ENCODE assay signal across 16 mouse cellular contexts in genomic region chr11:5041144-5041780, GRCm38 (mm10). TPM values are rescaled to one million over a fixed set of nuclear protein-coding genes. Genes with fewer than 3 reads are reported as not detected.
DNase-seq lines count a peak whose midpoint lies in the region; ATAC-seq and TF ChIP-seq lines count a peak whose summit lies in the region.
"Had no signal": no experiment of that assay in that cellular context is flagged by ENCODE, and none has a peak within 500 bp of the region (broad histone marks: within the 10 kb centered on the region; RNA-seq: fewer than 3 reads in every experiment).

No protein-coding gene starts in this region.

- no peak overlapping the region for H3K4me2 ChIP-seq in limb, embryonic 14.5 days (replicated peaks; ENCODE audit: low read depth, low read length, severe bottlenecking)
- H3K4me2 ChIP-seq in forebrain, embryonic 13.5 days, result no peak overlapping the region
- H3K4me2 ChIP-seq: liver, embryonic 13.5 days; stomach, embryonic 15.5 days had no signal

- no peaks in the 10 kb centered on the region for H3K36me3 ChIP-seq in testis, adult 2 months (ENCODE audit: control insufficient read depth, insufficient read depth, low read length)
- peaks cover 45% of the 10 kb centered on the region for H3K36me3 ChIP-seq in limb, embryonic 14.5 days (ENCODE audit: control insufficient read depth, insufficient read depth, low read length)
- peaks cover 69% of the 10 kb centered on the region for H3K36me3 ChIP-seq in forebrain, embryonic 13.5 days (ENCODE audit: poor library complexity, severe bottlenecking)

- H3K9me3 ChIP-seq in limb, embryonic 14.5 days (ENCODE audit: control insufficient read depth, low read length), result no peaks in the 10 kb centered on the region
- no peaks in the 10 kb centered on the region for H3K9me3 ChIP-seq in forebrain, embryonic 13.5 days (replicated peaks)
- H3K9me3 ChIP-seq: liver, embryonic 13.5 days; midbrain, embryonic 10.5 days; stomach, embryonic 15.5 days had no signal

- no peak overlapping the region for H3K9ac ChIP-seq in limb, embryonic 14.5 days (ENCODE audit: low read depth, low read length, severe bottlenecking)
- H3K9ac ChIP-seq in forebrain, embryonic 13.5 days, result no peak overlapping the region
- H3K9ac ChIP-seq: liver, embryonic 13.5 days; stomach, embryonic 15.5 days had no signal

- ATAC-seq in limb, embryonic 14.5 days (ENCODE audit: low FRiP score, low read depth), result peak; percentile 79
- ATAC-seq in forebrain, embryonic 13.5 days, result no peak
- ATAC-seq: forebrain, embryonic 16.5 days had no signal

- no peak for TF ChIP-seq CTCF in testis, adult 2 months (IDR thresholded peaks at IDR 0.05; ENCODE audit: control insufficient read depth, insufficient read depth, insufficient replicate concordance, low read depth, low read length)

- peak overlapping the region; percentile 40; the same call in 1 of the 2 replicates for H3K4me3 ChIP-seq in testis, adult 2 months (ENCODE audit: control insufficient read depth, low read depth, low read length)
- H3K4me3 ChIP-seq in limb, embryonic 14.5 days (replicated peaks; ENCODE audit: low read length), result no peak overlapping the region
- no peak overlapping the region for H3K4me3 ChIP-seq in forebrain, embryonic 13.5 days
- H3K4me3 ChIP-seq: liver, embryonic 13.5 days; midbrain, embryonic 10.5 days; stomach, embryonic 15.5 days had no signal

- TF ChIP-seq POLR2A in testis, adult 2 months (IDR thresholded peaks at IDR 0.05; ENCODE audit: control insufficient read depth, low read depth, low read length), result no peak
- no peak for TF ChIP-seq POLR2A in limb, embryonic 14.5 days (IDR thresholded peaks at IDR 0.05; ENCODE audit: borderline replicate concordance, extremely low read depth, insufficient read depth, insufficient read length)

- no peak for DNase-seq in testis, postnatal 14 days (ENCODE audit: low spot score)
- DNase-seq in layer of hippocampus, adult 9-11 months, result peak; percentile 86
- no peak for DNase-seq in limb, embryonic 14.5 days (ENCODE audit: low spot score)
- DNase-seq in urinary bladder, postnatal 10 days (ENCODE audit: low spot score), result no peak
- DNase-seq in cerebellum, adult 9-11 months, result no peak
- DNase-seq: adrenal gland, adult 2 months; cerebellum, postnatal 25 days; heart, postnatal 14 days; kidney, postnatal 14 days; liver, embryonic 13.5 days; lung, postnatal 10 days had no signal

- H3K27ac ChIP-seq in testis, adult 2 months (ENCODE audit: control insufficient read depth, insufficient read depth, low read depth, low read length), result no peak overlapping the region
- peak overlapping the region; percentile 63 for H3K27ac ChIP-seq in limb, embryonic 14.5 days (replicated peaks; ENCODE audit: low read depth, low read length)
- H3K27ac ChIP-seq in forebrain, embryonic 13.5 days, result no peak overlapping the region
- H3K27ac ChIP-seq: liver, embryonic 13.5 days; midbrain, embryonic 10.5 days; stomach, embryonic 15.5 days had no signal

- H3K4me1 ChIP-seq in testis, adult 2 months (ENCODE audit: control insufficient read depth, insufficient read depth, low read length), result no peaks in the 10 kb centered on the region
- peaks cover 2% of the 10 kb centered on the region; the same call in 1 of the 2 replicates for H3K4me1 ChIP-seq in limb, embryonic 14.5 days (ENCODE audit: control insufficient read depth, insufficient read depth, low read length)
- H3K4me1 ChIP-seq in forebrain, embryonic 13.5 days, result no peaks in the 10 kb centered on the region
- H3K4me1 ChIP-seq: liver, embryonic 13.5 days; midbrain, embryonic 10.5 days; stomach, embryonic 15.5 days had no signal

- no peaks in the 10 kb centered on the region for H3K27me3 ChIP-seq in testis, adult 2 months (ENCODE audit: control insufficient read depth, insufficient read depth, low read length)
- H3K27me3 ChIP-seq in limb, embryonic 14.5 days (ENCODE audit: control insufficient read depth, insufficient read depth, low read length), result no peaks in the 10 kb centered on the region
- no peaks in the 10 kb centered on the region for H3K27me3 ChIP-seq in forebrain, embryonic 13.5 days
- H3K27me3 ChIP-seq: liver, embryonic 13.5 days; stomach, embryonic 15.5 days had no signal

- 64% methylated on average over 18 of the region's 18 CpGs for WGBS in limb, embryonic 14.5 days
- WGBS in forebrain, embryonic 13.5 days, result 89% methylated on average over 18 of the region's 18 CpGs

RNA-seq across cellular contexts. Expression of gene Rasl10a, which starts 16.7 kb away (rescaled TPM):
- polyA plus RNA-seq in testis, adult 2 months (2012; rRNA removed), result 2.5 and 3.9 TPM in 2 replicates
- polyA plus RNA-seq in limb, embryonic 14.5 days (2012; rRNA removed), result 8.6 and 11.2 TPM in 2 replicates
- polyA plus RNA-seq in limb, embryonic 14.5 days (2014; fragmentation: Nextera tagmentation; extraction: Ambion mirVana), result 5.9 and 6.6 TPM in 2 replicates
- polyA plus RNA-seq in forebrain, embryonic 13.5 days (2015; fragmentation: Nextera tagmentation; extraction: Ambion mirVana), result 0.43 TPM in 1 of 2 replicates, not detected in the other

RNA-seq across cellular contexts. Expression of gene Gas2l1, which starts 23.9 kb away (rescaled TPM):
- 116 and 124 TPM in 2 replicates for polyA plus RNA-seq in testis, adult 2 months (2012; rRNA removed)
- 41.4 and 54.1 TPM in 2 replicates for polyA plus RNA-seq in limb, embryonic 14.5 days (2012; rRNA removed)
- polyA plus RNA-seq in limb, embryonic 14.5 days (2014; fragmentation: Nextera tagmentation; extraction: Ambion mirVana), result 38.0 and 43.9 TPM in 2 replicates
- 13.2 and 15.2 TPM in 2 replicates for polyA plus RNA-seq in forebrain, embryonic 13.5 days (2015; fragmentation: Nextera tagmentation; extraction: Ambion mirVana)

RNA-seq across cellular contexts. Expression of gene Ap1b1, which starts 54.6 kb away (rescaled TPM):
- 27.7 and 33.3 TPM in 2 replicates for polyA plus RNA-seq in testis, adult 2 months (2012; rRNA removed)
- 52.0 and 59.8 TPM in 2 replicates for polyA plus RNA-seq in limb, embryonic 14.5 days (2012; rRNA removed)
- polyA plus RNA-seq in limb, embryonic 14.5 days (2014; fragmentation: Nextera tagmentation; extraction: Ambion mirVana), result 49.0 and 51.3 TPM in 2 replicates
- polyA plus RNA-seq in forebrain, embryonic 13.5 days (2015; fragmentation: Nextera tagmentation; extraction: Ambion mirVana), result 61.7 and 73.0 TPM in 2 replicates

RNA-seq across cellular contexts. Expression of gene Rhbdd3, which starts 57.5 kb away (rescaled TPM):
- polyA plus RNA-seq in testis, adult 2 months (2012; rRNA removed), result 232 and 237 TPM in 2 replicates
- 48.1 and 63.9 TPM in 2 replicates for polyA plus RNA-seq in limb, embryonic 14.5 days (2012; rRNA removed)
- 24.6 and 27.4 TPM in 2 replicates for polyA plus RNA-seq in limb, embryonic 14.5 days (2014; fragmentation: Nextera tagmentation; extraction: Ambion mirVana)
- polyA plus RNA-seq in forebrain, embryonic 13.5 days (2015; fragmentation: Nextera tagmentation; extraction: Ambion mirVana), result 25.8 and 26.3 TPM in 2 replicates

RNA-seq across cellular contexts. Expression of gene Ewsr1, which starts 57.8 kb away (rescaled TPM):
- 433 and 510 TPM in 2 replicates for polyA plus RNA-seq in testis, adult 2 months (2012; rRNA removed)
- polyA plus RNA-seq in limb, embryonic 14.5 days (2012; rRNA removed), result 828 and 880 TPM in 2 replicates
- 357 and 409 TPM in 2 replicates for polyA plus RNA-seq in limb, embryonic 14.5 days (2014; fragmentation: Nextera tagmentation; extraction: Ambion mirVana)
- polyA plus RNA-seq in forebrain, embryonic 13.5 days (2015; fragmentation: Nextera tagmentation; extraction: Ambion mirVana), result 808 and 853 TPM in 2 replicates
